Mouse (Mus musculus) hindlimb bud, embryonic 11.5 days (tissue): ENCODE measurements at regions not wholly inside any gene's neighbourhood (a gene's known extent, or its start where the extent isn't known, plus 50 kb on each side); places are given as distances from the start of the nearest gene placed in this dataset.

Experiments used
- DNase-seq: peaks from one replicate; pipeline ENCODE4 v3.0.0-alpha.2; 2012; ENCODE audit warnings: low read depth, low spot score; ENCODE audit errors: extremely low spot score

DNA sequence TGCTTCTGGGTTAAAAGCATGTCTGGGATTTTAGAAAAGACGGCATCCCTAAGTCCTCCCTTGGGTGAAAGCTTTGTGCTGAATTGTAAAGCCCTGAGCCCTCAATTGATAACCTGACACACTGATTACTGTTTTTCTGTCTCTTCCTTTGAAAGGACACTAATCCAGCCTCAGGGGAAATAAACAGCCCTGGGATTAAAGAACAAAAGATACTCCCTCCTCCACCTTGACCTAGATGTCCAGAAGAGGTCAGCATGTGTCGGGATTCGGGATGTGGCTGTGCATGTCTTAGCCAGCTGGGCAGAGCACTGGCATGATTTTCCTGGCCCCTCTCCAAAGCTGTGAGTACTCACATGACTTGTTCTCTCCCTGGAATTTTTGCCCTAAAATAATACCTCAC is 208.6 kb downstream of the Brinp2 start:
- no peak for DNase-seq

DNA sequence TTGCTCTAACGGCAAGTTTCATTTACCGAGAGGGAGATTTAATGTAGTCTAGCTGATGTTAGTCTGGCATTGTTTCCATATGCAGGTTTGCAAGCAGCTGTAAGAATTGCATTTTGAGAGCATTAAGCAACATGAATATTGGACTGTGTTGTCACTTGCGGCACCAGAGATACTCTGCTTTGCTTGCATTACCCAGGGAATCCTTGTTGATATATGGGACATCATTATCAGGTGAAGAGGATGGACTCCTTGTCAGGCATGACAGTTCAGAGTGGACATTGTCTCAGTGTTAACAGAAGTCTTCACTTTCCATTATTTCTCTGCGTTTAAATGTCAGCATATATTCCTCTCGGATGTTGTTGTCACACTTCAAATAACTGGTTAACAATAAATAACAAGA is 208.1 kb downstream of the Brinp2 start:
- no peak for DNase-seq

DNA sequence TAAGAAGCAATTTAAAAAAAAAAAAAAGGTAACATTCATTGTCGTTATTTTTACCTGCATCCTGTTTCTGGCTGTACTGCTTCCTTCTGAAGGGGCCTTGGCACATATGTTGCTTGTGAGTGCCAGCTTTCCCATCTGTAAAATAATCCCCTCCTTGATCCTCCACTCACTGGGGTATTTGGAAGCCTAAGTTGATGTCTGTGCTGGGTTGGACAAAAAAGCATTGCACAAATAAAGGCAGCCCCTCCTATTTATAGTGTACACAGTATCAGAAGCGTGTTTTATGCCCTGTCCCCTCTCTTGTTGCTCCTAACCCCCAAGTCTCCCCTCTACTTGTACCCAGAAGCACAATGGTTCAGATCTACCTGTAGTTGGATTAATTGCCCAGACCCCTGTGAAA is 195.0 kb downstream of the Brinp2 start:
- no peak for DNase-seq

DNA sequence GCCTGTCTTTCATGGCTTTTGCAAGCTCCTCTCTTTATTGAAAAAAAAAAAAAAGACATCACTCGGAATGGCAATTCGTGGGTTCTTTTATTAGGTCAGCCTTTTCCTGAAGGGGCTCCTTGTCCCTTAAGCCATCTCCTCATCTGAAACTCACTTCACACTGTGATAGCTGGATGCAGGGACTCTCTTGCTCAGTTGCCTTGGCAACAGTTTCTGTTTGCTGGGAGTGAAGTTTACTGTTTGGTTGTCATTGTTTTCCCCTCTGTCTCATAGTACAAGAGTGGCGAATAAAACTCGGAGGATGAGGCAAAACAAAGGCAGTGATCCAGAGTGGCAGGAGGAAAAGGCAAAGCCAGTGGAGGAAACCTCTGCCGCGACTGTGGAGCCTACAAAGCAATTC is 194.6 kb downstream of the Brinp2 start:
- no peak for DNase-seq

DNA sequence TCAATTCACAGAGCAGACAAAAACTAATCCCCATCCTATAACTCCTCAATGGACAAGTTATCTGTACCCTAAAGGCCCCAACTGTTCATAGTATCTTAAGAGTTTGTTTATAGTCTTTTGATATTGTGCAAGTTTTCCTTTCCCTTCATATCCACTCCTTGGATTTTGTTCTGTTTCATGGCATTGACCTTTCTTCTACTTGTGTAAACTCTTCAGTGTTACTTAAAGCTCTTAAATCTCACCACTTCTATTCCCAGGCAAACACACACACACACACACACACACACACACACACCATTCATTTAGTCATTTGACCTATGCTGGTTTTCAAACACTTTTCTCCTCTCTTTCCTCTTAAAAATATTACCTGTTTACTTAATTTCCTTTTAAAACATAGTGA is 192.7 kb downstream of the Brinp2 start:
- DNase-seq: no peak

DNA sequence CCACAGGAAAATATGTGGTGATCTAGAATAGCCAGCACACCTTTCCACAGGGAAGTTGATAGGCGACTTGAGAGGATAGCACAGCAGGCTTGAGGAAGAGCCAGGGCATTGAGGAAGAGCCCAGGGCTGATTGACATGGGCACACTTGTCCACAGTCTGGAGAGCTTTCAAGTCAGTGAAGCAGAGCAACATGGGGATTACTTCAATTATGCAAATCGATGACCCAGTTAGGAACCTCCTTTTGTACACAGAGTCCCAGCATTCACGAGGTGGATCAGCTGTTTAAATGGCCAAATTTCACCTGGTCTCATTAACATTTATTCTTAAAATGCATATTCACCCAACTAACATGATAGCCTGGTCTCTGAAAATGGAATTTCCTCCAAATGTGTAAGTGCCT is 186.1 kb downstream of the Brinp2 start:
- DNase-seq: no peak

DNA sequence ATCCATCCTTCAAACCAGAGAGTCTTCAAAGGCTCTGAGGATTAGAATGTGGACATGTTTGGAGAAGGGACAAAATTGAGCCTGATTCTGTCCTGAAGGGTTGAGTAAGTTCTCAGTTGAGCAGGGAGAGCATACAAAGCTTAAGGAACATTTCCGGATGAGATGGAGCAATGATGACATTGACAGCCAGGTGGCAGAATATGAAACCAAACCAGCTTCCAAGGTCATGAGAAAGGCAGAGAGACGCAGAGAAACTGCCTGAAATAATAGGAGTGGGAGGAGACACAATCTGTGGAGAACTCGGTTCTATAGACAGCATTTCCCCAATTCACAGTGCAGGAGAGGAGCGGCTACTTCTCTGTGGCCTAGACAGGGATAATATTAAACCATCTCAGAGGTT is 176.0 kb downstream of the Brinp2 start:
- DNase-seq: no peak

DNA sequence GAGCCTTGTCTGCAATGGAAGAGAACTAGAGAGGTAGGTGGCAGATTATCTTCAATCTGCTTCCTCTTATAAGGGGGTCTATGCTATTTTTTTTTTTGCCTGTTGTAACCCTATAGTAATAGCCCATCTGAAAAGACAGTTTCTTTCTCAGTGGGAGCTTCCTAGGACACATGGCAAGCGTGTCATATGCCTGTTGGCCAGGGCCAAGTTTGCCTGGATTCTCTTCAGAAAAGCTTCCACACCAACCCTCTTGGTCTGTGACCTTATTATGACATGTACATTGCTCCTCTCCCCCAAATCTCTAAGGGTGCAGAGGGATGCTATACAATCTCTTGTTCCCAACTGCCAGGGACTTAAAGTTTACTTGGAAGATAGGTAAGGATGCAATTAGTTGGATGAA is 174.8 kb downstream of the Brinp2 start:
- DNase-seq: no peak

DNA sequence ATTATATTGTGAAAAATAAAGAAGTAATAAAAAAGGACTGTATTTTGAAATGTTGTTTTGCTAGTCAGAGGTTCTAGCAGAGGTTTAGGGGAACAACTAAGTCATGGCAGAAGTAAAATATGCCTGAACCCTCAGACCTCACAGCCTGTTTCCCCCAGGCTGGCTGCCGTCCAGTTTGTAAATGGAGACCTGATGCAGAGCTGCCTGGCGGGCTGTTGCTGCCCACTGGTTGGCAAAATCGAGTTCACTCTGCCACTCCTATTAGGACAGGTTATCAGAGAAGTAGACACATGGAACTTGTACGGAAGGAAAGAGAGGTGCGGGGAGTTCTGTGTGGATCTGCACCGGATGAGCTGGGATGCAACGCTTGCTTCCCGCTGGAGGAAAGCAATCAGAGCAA is 168.5 kb downstream of the Brinp2 start:
- no peak for DNase-seq

DNA sequence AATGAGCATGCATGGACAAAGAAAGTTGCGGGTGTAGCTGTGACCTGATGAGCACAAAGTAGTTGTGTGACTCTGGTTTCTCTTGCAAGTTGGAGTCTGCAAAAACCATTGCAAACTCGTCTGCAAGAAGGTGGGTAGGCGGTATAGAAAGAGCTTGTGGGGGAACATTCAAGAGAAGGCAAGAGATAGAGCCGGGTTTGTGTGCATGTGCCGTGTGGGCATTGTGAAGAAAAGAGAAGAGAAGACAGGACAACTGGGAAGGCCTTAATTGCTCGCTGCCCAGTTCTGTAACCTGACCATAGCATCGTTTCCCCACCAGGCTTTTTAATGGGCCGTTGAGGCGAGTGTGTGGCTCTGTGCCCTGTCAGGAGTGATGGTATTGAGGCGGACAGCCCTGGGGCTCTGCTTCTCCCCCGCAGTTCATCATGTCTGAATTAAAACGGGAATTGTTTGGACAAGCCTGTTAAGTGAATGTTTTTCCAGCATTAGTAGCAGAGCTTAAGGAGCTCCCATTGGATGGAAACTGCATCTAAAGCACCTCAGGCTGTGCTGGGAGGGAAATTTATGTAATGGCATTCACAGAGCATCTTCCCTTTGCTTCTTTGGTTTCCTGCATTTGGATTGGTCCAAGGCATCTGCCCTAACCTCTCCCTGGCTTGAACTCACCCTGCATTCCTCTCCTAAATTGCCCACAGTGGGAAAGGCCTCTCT is 163.1 kb downstream of the Brinp2 start:
- no peak for DNase-seq

DNA sequence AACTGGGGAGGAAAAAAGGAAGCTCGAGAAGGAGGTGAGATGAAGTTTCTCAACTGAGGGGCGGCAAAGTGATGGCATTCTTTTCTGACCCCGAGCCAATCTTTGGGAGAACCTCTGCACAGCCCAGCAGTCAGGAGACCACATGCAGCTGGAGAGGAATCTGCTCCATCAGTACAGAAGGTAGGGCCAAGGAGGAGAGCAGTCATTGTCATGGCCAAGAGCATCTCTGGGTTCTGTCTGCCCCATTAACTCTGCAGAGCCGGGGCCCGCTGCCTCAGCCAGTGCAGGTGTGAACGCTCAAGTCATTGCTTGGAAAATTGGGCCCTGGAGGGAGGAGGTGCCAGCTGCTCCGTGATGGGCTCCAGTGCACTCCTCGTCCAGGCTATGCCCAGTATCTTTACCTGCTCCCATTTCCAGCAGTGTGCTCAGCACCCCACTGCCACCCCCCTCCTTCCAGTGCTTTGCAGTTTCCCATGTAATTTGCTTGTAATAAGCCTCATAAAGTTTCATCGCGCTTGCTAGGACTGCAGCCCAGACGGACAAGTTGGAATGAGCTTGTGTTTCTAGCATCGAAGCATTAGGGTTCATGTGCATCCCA is 162.1 kb downstream of the Brinp2 start:
- no peak for DNase-seq
